Mouse (Mus musculus) G1E-ER4 (cell line): ENCODE results near the gene Col25a1. TPM values are rescaled to one million over a fixed set of nuclear protein-coding genes. Genes with fewer than 3 reads are reported as not detected.

ENCODE experiments used
- GATA1 ChIP-seq: IDR thresholded peaks from one replicate; pipeline ENCODE4 v1.8.0; 2012; ENCODE audit warnings: low read length, inconsistent platforms
- polyA plus RNA-seq: library from polyadenylated mRNA; stranded (reverse); fragments of >175 nt; gene quantifications from 2 replicates; pipeline ENCODE4 v1.2.3, GENCODE M21; 2012

The Col25a1 gene
- polyA plus RNA-seq, 1 experiment, result not detected

DNA sequence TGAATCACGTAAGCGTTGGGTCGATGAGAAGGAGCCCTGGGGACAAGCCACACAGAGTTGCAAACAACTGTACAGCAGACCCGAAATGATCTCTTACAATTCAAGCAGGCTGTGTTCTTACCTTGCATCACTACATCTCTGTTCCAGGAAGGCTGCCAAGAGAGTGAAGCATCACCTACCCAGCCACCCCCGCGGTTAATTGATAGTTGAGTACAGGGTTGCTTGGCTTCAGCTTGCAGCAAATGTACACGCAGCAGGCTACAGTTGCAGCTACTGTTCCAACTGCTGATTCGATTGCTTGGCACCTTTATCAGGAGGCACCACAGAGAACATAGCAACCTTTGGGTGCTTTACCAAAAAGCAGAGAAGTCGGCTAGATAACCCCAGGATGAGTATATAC, 133.8 kb downstream of the Col25a1 start:
- no peak for TF ChIP-seq GATA1

DNA sequence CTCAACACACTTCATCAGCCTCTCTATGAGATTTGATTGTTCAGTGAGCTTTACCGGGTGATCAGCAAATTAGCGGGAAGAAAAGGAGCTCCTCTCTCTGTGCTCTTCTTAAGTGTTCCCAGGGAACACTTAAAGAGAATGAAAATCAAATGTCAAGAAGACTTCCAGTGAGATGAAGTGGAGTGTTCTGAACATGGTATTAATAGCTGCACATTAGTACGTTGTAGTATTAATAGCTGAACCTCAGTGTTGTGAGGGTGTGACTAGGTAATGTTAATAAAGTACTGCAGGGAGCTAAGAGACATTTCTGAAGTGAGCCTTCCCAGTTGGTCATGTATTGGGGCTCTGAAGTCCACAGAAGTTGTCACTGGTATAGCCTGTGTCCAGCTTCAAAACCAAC, 139.2 kb downstream of the Col25a1 start:
- TF ChIP-seq GATA1, result no peak

DNA sequence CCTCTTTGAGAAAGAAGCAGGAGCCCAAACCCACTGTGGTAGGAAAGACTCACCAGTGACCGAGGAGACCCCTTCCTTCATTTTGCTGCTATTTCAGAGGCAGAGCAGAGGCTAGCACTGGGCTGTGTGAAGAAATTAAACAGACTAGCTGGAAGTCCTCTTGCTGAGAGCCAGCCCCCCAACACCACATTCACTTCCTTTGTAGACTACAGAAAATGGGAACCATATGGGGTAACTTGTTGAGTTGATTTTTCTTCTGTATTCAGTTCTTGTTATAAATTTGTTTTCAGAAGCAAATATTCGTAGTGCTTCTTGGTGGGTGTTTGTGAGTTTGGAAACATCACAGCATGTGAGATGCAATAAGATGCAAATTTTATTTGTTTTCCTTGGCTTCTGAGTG, 142.6 kb downstream of the Col25a1 start:
- no peak for TF ChIP-seq GATA1

DNA sequence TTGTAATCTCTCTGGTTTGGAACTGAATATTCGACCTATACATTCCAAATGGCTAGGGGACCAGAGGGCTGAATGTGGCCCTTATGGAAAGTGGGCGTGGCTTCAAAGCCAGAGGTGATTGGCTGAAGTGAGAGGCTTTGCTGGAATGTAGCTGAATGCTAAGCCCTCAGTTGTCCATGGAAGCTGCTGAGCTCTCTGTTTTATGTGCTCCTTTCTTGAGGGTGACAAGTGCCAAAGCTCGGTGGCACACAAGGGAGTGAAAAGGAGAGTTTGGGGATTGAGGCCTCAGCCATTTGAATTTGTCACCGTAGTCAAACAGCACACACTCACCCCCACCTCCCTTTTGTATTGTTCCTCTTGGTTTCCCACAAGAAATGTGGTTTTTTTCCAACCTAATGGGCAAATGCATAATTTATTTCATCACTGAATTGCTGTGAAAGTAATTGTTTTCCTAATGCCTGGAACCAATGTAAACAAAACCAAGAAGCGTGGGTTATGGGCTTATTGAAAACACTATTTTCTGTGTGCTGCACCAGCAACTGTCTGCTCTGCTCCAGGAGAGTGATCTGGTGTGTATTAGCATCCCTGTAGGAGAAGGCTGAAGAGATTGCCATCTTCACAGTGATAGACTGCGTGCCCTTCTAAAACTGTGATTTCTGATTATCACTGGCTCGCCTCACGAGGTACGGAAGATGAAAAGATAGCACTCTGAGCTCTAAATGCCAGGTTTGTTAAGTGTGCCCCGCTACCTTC, 147.2 kb downstream of the Col25a1 start:
- no peak for TF ChIP-seq GATA1

DNA sequence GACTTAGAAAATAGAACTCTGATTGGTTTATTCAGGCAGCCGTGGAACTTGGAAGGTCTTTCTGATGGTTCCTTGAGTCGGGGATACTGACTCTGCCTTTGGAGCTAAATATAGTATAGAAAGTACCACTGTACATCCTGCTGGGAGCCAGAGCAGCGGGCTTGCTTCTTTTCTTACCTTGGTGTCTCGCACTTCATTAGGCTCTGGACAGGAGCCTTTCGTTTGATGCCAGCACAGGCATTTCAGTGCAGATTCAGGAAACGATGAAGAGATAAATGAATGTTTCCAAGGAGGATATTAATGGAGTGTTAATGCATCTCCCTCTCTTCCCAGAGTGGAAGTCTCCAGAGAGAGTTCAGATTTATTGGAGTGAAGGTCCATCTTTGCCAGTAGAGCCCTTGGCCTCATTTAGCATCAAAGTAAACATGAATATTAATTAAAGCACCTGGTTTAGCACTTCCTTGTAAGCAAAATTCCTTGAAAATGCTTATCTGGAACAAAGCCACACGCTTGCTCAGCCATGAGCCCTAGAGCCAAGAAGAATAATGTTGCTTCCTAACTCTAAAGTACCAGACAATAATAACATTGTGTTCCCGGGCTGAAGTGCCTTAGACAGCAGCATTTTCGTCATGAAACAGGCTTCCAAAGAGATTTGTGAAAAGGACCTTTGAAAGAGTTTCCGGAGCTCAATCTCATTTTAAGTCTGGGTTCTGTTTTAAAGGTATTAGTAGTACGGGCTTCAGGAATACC, 151.9 kb downstream of the Col25a1 start:
- no peak for TF ChIP-seq GATA1

DNA sequence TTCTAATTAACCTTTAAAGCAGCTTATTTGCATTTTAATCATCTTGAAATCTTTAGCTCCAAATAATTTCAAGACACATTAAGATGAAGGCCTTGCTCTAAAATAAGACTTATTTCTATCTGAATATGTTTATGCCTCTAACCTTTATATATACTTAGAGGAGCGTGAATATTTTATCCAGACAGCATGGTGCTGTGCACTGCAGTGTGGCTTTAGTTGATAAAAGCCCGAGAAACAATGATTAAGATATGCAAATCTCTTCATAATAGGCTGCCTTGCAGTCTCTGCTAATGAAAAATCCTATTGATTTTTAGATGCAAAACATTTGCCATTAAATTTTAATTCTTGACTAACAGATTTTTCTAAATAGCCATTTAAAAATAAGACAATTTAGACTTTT, 156.8 kb downstream of the Col25a1 start:
- TF ChIP-seq GATA1, result no peak

DNA sequence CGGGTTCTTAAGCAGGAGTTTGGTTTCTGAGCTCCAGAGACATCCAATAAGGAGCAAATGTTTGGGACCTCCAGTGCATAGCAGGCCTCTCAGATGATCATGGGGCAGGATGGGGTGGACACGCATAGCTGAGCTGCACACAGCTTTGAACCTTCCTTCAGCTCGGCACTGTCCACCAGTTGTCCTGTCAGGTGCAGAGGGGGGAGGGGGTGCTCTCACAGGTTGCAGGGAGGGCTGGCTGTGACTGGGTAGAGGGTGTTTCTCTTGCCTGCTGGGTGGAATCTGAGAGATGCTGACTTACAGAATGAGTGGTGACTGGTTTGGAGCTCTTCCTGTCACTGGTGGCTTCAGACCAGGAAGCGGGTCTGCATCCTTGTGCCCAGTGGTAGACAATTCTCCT, 157.5 kb downstream of the Col25a1 start:
- no peak for TF ChIP-seq GATA1

DNA sequence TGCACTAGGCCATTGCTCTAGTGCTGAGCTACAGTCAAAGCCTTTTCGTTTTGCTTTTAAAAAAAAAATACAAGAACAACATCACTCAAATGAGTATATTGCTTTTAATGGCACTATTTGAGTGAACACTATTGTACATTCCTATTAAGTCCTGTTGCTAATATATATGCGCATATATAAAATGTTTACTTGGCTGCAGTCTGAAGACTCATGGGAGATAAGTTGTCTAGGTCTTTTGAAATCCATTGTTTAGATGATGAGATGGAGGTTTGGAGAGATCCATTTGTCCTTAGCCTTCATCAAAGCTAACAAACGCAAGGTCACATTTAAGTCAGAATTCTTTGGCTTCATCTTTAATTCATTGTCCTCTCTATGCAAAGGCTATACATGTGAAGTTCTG, 157.9 kb downstream of the Col25a1 start:
- TF ChIP-seq GATA1, result no peak

DNA sequence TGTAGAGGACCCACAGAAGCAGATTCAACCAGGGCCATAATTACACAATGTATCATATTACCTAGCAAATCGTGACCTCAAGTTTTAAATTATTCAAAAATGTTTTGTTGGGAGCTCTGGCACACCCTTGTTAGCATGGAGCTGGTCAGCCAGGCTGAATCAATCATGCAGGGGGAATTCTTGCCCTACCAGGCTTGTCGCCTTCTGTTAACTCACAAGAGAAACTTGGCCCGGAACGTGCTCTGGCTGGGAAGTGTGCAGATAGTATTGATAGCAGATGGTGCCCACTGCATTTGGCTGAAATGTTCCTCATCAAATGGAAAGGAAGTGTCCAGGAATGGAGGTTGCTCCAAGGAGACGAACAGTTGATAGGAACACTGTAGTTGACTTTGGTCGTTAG, 158.9 kb downstream of the Col25a1 start:
- TF ChIP-seq GATA1, result no peak

DNA sequence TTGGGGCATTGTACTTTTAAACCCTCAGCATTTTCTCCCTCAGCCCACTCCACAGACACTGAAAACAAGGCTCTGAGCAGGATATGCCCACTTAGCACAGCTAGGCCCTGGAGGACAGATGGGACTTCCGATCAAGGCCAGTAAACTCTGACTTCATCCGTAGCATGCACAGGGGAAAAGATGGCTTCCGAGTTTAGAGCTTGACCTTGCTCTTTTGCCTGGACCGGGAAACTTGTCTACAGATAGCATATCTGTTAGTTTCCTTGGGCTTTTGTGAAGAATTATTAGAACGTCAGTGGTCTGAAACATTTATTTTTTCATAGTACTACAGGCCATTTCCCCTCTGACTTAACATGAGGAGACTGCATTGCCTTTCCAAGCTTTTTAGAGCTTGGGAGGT, 159.4 kb downstream of the Col25a1 start:
- TF ChIP-seq GATA1, result no peak

DNA sequence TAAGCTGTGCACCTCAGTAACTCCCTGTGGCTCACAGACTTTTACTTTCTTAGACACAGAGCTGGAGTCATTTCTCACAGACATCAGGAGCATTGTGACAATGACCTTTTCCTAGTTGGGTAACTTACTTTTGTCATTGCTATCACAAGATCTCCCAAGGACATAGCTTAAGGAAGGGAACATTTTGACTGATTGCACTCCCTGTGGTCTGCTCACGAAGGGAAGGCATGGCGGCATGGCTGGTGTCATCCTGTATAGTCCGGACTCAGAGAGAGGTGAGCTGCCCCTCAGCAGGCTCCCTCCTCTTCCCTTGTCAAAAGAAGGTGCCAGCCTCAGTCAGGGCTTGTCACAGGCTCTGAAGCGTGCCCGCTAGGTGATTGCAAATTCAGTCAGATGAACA, 160.6 kb downstream of the Col25a1 start:
- TF ChIP-seq GATA1, result no peak

DNA sequence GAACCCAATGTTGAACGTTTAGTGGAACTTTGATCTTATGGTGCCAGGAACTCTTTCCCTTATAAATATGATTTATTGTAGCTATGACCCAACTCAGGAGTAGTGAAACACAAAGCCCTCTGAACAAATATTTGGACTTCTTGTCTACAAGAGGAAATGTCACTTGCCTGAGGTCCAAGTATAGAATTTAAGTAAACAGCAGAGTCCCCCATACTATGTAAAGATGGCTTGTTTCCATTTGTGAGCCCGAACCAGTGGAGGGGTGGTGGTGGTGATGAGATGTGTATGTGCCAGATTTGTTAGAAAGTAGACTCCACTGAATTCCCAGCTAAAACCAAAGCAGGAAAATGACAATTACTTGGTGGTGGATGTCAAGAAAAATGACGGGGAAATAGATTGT, 169.2 kb downstream of the Col25a1 start:
- no peak for TF ChIP-seq GATA1

DNA sequence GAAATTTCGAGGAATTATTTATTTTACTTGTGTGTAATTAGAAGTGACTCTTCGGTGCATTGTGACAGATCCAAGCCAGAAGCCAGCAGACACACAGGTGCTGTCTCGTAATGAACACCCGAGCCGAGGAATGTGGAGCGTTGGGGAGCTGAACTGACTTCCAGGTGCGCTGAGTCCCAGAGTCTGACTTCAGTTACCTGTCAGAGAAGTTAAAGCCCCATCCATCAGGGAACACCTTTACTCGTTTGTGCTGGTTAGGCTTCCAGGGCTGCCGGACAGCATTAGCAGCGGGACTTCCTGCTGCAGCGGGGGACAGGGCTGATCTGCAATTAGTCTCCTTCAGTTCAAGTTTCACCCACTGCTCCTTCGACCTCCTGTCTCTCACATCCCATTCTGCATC, 172.3 kb downstream of the Col25a1 start:
- TF ChIP-seq GATA1, result no peak

DNA sequence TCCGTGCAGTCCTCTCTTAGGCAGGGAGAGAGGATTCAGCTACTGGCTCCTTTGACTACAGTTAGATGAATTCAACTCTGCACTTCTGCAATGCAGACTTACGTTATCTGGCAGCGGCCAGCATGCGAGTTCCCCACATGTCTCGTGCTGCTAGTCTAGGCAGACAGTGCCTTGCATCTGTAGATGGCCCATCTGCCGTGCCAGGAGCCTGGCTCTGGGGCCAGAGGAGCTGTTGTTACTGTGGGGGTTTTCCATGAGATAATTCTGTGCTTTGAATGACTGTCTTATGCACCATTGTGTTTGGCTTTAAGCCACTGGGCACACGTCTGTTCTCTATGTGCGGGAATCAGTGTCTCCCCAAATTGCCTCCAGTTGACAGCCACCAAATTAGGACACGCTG, 173.5 kb downstream of the Col25a1 start:
- TF ChIP-seq GATA1, result no peak

DNA sequence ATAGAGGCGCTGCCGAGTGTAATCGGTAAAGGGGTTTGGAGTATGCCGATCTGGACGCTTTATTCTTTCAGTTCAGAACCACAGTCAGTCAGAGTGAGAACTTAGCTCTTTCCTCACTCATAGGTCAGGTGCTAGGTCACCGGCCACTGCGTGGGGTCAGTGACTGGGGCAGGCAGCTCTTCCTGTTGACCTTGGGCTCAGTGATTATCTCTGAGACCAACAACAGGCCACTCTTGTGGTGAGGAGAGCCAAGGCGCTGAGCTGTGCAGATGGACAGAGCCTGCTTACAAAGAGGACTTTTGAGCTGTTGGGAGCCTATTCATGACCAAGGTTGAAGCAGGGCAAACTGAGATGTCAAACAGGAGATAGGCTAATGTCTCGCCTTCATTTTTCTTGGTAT, 174.4 kb downstream of the Col25a1 start:
- no peak for TF ChIP-seq GATA1

DNA sequence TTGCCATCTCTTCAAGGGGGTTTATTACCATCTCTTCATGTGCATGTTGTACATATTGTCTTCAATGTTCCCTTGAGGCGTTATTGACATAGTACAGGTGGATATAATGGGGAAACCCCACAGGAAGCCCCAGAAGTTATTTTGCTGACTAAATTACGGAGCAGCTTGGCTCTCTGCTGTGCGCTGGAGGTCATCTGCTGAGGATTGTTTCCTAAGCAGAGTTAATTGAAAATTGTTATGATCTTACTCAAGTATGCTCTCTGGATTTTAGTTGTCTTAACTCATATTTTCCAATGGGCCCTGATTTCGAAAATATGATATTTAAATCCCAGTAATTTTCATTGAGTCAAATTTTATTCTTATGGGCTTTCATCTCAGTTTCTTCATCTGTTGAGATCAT, 178.0 kb downstream of the Col25a1 start:
- no peak for TF ChIP-seq GATA1

DNA sequence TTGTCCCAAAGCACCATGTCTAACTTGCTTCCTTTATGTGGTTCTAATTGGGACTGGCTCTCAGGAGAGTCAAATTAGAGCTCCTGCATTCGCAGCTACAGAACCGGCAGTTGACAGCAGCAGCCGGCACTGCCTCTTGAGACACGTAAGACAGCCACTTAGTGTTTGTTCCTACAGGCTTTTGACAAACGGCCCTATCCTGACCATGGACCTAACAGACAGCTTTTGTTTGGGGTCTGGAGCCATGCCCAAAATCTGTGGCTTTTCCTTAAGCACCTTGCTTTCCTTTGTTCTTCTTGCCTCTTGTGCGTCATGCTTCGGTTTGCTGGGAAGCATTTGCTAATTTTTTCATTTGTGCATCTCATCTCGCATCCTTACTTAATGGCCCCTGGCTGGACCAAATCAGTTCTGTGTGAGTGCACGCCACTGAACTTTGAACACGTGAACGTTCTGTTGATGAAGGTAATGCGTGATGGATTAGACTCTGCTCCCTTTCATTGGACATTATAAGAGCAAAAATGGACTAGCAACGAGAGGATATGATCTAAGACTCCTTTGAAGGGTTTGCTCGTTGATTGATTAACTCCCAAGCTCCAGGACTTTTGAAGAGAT, 179.5 kb downstream of the Col25a1 start:
- TF ChIP-seq GATA1, result no peak
